Mouse (Mus musculus): ENCODE results near the gene Vmn2r83.

- TF ChIP-seq CTCF (IDR thresholded peaks at IDR 0.05; ENCODE audit: control insufficient read depth, insufficient read depth, insufficient replicate concordance, low read depth, low read length) (no peak), POLR2A (IDR thresholded peaks at IDR 0.05; ENCODE audit: control insufficient read depth, low read depth, low read length) (no peak)
These were observed 73.0 kb downstream of the Vmn2r83 start for GRCm38 (mm10) chr10:79541522-79541921.

All from testis, adult 2 months (tissue).